Mouse (Mus musculus) limb, embryonic 14.5 days (tissue): ENCODE measurements around the gene Hs6st3. TPM values are rescaled to one million over a fixed set of nuclear protein-coding genes. Genes with fewer than 3 reads are reported as not detected.

ENCODE experiments used
- ATAC-seq: fragments of 200-750 bp; cut with Nextera tagmentation; 2 replicates; pipeline ENCODE4 v1.8.0; 2017; ENCODE audit warnings: low read depth, moderate number of reproducible peaks, moderate TSS enrichment; ENCODE audit not compliant: low FRiP score
- DNase-seq: peaks from one replicate; pipeline ENCODE4 v3.0.0-alpha.2; 2015; ENCODE audit warnings: low spot score
- H3K27ac ChIP-seq: fragments of 300-500 bp; sonication (generic); replicated peaks from 2 replicates; pipeline ENCODE4 v1.5.1; 2014; ENCODE audit warnings: low read depth, mild to moderate bottlenecking, low read length, moderate library complexity, mixed read lengths
- H3K27me3 ChIP-seq: fragments of 300-500 bp; sonication (generic); 2 replicates; pipeline ENCODE4 v1.6.1; 2014; ENCODE audit warnings: low read length, mixed read lengths; ENCODE audit not compliant: control insufficient read depth, insufficient read depth
- H3K36me3 ChIP-seq: fragments of 300-500 bp; sonication (generic); 2 replicates; pipeline ENCODE4 v1.6.1; 2014; ENCODE audit warnings: mild to moderate bottlenecking, low read length, moderate library complexity, mixed read lengths; ENCODE audit not compliant: control insufficient read depth, insufficient read depth
- H3K4me1 ChIP-seq: fragments of 300-500 bp; sonication (generic); 2 replicates; pipeline ENCODE4 v1.6.1; 2014; ENCODE audit warnings: antibody characterized with exemption, low read length, mixed read lengths; ENCODE audit not compliant: control insufficient read depth, insufficient read depth
- H3K4me2 ChIP-seq: fragments of 300-500 bp; sonication (generic); replicated peaks from 2 replicates; pipeline ENCODE4 v1.6.1; 2014; ENCODE audit warnings: low read depth, mild to moderate bottlenecking, low read length, moderate library complexity; ENCODE audit not compliant: severe bottlenecking
- H3K4me3 ChIP-seq: fragments of 300-500 bp; sonication (generic); replicated peaks from 2 replicates; pipeline ENCODE4 v1.5.1; 2014; ENCODE audit warnings: low read length
- H3K9ac ChIP-seq: fragments of 300-500 bp; sonication (generic); 2 replicates; pipeline ENCODE4 v1.6.1; 2014; ENCODE audit warnings: mild to moderate bottlenecking, low read depth, low read length, moderate library complexity; ENCODE audit not compliant: severe bottlenecking
- H3K9me3 ChIP-seq: fragments of 300-500 bp; sonication (generic); 2 replicates; pipeline ENCODE4 v1.6.1; 2016; ENCODE audit warnings: low read length; ENCODE audit not compliant: control insufficient read depth
- POLR2A ChIP-seq: fragments of 200-500 bp; IDR thresholded peaks from 2 replicates; pipeline ENCODE4 v1.8.0; 2012; ENCODE audit warnings: inconsistent platforms, mild to moderate bottlenecking, moderate library complexity, borderline replicate concordance; ENCODE audit not compliant: insufficient read depth, insufficient read length; ENCODE audit errors: extremely low read depth
- WGBS: fragments of 180-500 bp; shearing (Covaris S2); extraction: QIAGEN DNeasy Blood & Tissue Kit; methylation state at CpG from one replicate; pipeline ENCODE4 v1.1.7; 2014; 5-methylcytosine and 5-hydroxymethylcytosine counted together
- polyA plus RNA-seq, 2 experiments: library from polyadenylated mRNA; depleted of rRNA in 1 of 2; stranded (reverse) in 1 of 2; unstranded in 1 of 2; fragments of >200 nt; fragmentation: Nextera tagmentation in 1 of 2; extraction: Ambion mirVana in 1 of 2; gene quantifications; 2 replicates each; pipeline versions ENCODE4 v1.2.1 to v1.2.3; 2012 to 2014

The Hs6st3 gene
- polyA plus RNA-seq, 2 experiments = 0.43 to 0.89 TPM

DNA sequence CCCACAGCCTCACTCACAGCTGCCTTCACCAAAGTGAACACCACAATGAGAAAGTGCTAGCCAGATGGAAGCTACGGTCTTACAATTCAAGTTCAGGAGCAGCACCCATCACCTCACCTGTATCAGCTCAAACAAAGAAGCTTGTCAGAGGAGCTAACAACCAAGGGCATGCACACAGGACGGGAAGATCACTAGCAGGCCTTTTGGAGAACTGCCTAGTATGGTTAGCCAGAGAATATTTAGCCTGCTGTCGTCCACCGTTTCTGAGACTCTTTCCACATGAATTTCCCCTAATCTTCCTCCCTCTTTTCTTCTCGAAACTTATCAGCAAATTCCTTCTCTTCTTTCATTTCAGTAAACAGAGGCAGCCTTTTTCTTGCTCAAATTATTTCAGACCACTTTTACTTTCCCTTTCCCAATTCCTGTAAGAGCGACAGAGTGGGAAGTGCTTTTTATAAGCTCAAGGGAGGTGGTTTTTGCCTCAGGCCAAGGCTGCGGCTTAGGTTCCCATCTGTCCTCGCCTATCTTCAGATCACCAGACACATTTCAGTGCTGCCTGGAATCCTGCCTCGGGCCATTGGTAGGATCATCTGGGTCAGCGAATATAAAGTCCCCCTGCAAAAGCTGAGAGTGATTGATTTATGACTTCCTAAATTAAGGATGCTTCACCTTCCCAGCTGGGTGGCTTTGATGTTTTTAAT is 757.8 kb downstream of the Hs6st3 start:
- 28% methylated on average over 10 of the region's 10 CpGs for WGBS
- H3K36me3 ChIP-seq = no peaks in the 10 kb centered on the region
- ATAC-seq = no peak
- H3K27me3 ChIP-seq = no peaks in the 10 kb centered on the region
- DNase-seq = no peak
- no peak overlapping the region for H3K27ac ChIP-seq
- H3K4me3 ChIP-seq = no peak overlapping the region
- no peak for TF ChIP-seq POLR2A
- no peaks in the 10 kb centered on the region for H3K4me1 ChIP-seq
- no peak overlapping the region for H3K4me2 ChIP-seq
- H3K9me3 ChIP-seq = no peaks in the 10 kb centered on the region
- no peak overlapping the region for H3K9ac ChIP-seq

DNA sequence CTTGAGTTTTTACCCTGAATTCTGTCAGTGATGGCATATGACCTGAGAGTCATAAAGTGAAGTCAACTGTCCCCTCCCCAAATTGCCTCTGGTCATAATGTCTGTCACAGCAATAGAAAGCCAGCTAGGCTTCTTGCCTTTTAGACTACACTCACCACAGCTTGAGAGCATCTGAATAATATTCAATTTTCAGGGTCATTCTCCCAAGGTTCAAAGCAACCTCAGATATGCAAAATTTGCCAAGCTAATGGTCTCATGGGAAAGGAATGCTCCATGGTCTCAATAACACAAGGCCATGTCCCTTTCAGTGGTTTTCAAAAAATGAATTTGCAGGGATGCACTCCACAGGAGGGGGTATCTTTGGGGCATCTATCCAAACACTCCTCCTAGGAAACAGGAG is 764.3 kb downstream of the Hs6st3 start:
- DNase-seq = no peak
- no peak overlapping the region for H3K4me2 ChIP-seq

DNA sequence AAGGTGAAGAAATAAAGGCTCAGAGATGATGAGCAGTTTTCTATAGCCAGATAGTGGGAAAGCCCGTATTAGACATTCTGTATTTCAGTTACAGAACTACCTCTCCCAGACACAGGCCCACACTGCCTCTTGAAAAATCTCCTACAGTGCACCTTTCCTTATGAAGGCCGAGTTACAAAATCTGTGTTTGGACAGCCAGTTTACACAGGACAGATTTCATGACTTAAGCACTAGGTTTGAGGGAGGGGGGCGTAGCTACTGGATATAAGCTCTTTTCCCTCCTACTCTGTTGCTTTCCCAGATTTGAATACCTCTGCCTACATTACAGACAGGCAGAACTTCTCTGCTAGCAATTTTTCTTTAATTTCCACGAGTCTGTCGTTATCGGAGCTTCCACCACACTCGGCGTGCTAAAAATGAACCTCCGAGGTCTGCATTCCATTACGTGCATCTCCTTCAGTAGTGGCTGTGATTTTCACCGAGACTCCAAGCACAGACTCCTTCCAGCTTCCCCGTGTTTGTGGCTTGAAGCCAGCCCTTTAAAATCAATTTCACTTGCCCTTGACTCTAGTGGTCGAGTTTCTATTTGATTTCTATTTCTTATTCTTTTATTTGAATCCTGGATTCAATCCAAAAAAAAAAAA is 770.0 kb downstream of the Hs6st3 start:
- H3K4me1 ChIP-seq = 0 out of 2 replicates have a peak, but pooled peaks cover 4% of the 10 kb centered on the region
- WGBS = 35% methylated on average over 13 of the region's 13 CpGs
- no peaks in the 10 kb centered on the region for H3K9me3 ChIP-seq
- no peaks in the 10 kb centered on the region for H3K36me3 ChIP-seq
- no peak overlapping the region for H3K9ac ChIP-seq
- no peak overlapping the region for H3K4me3 ChIP-seq
- DNase-seq (peak; percentile 34), ATAC-seq (peak; percentile 63; the same call in 1 of the 2 replicates)
- no peak for TF ChIP-seq POLR2A
- H3K4me2 ChIP-seq = peak overlapping the region; percentile 10
- no peaks in the 10 kb centered on the region for H3K27me3 ChIP-seq
- H3K27ac ChIP-seq = no peak overlapping the region

More for the DNA sequence above, 764.3 kb downstream of the Hs6st3 start:
- H3K27ac ChIP-seq = no peak overlapping the region
- H3K9ac ChIP-seq = no peak overlapping the region
- H3K27me3 ChIP-seq = no peaks in the 10 kb centered on the region
- H3K4me1 ChIP-seq = no peaks in the 10 kb centered on the region
- H3K4me3 ChIP-seq = no peak overlapping the region
- no peak for ATAC-seq
- no peaks in the 10 kb centered on the region for H3K9me3 ChIP-seq
- TF ChIP-seq POLR2A = no peak
- no peaks in the 10 kb centered on the region for H3K36me3 ChIP-seq

DNA sequence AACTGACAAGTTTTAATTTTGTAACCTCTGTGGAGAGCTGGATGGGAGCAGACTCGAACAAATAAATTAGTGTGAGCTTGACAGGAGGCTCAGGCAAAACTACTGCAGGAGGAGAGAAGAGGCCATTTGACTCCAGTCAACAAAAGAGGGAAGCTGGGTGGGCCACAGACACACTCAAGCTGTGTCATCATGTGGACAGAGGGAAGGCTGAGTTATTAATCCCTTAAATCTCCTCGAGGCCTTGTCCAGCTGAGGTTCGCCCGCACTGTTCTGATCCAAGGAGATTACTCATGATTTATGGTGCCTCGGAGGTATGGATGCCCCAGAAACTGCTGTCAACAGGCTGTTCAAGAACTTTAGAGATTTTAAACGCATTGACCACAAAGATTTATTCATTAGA is 776.4 kb downstream of the Hs6st3 start:
- Histone ChIP-seq H3K4me1 (no peaks in the 10 kb centered on the region), H3K4me3 (no peak overlapping the region), H3K36me3 (no peaks in the 10 kb centered on the region), H3K27me3 (no peaks in the 10 kb centered on the region), H3K9me3 (no peaks in the 10 kb centered on the region), H3K4me2 (no peak overlapping the region), H3K9ac (no peak overlapping the region), H3K27ac (no peak overlapping the region)
- no peak for ATAC-seq
- no peak for DNase-seq
- no peak for TF ChIP-seq POLR2A
- 38% methylated on average over 6 of the region's 6 CpGs for WGBS

DNA sequence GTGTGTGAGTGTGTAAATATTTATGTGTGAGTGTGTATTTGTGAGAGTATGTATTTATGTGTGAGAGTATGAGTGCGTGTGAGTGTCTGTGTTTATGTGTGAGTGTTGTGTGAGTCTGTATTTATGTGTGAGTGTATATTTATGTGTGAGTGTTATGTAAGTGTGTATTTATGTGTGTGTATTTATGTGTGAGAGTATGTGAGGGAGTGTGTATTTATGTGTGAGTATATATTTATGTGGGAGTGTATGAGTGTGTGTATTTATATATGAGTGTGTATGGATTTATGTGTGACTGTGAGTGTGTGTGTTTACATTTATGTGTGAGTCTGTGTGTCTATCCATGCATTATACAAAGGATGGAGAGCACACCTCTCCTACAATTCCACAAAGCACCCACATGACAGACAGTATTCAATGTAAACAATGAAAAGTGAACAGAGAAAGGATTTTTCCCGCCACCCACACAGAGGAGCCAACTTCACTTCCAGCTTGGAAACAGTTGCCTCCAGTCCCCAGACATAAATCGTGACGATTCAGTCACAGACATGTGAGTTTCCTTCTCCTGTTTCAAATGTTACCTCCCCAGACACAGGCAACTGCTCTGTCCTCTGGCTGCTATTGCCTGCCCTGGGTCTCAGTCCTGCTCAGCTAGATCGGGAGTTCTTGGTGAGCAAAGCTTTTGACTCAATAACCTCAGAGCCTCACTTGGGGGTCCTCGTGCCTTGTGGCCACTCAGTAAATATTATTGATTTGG is 780.3 kb downstream of the Hs6st3 start:
- Histone ChIP-seq H3K4me2 (no peak overlapping the region), H3K4me3 (no peak overlapping the region), H3K4me1 (no peaks in the 10 kb centered on the region), H3K27me3 (no peaks in the 10 kb centered on the region), H3K36me3 (no peaks in the 10 kb centered on the region), H3K9me3 (no peaks in the 10 kb centered on the region), H3K9ac (no peak overlapping the region), H3K27ac (no peak overlapping the region)
- no peak for ATAC-seq
- no peak for TF ChIP-seq POLR2A
- DNase-seq = no peak
- WGBS = 46% methylated on average over 6 of the region's 6 CpGs
